Mouse (Mus musculus) liver, adult 2 months (tissue): ENCODE measurements at regions not wholly inside any gene's neighbourhood (a gene's known extent, or its start where the extent isn't known, plus 50 kb on each side); places are given as distances from the start of the nearest gene placed in this dataset.

Experiments
- CTCF ChIP-seq: fragments of 200-500 bp; IDR thresholded peaks from 2 replicates; pipeline ENCODE4 v1.5.1; 2011; ENCODE audit warnings: low read depth, low read length, control low read depth
- POLR2A ChIP-seq: fragments of 200-500 bp; IDR thresholded peaks from 2 replicates; pipeline ENCODE4 v1.6.1; 2011; ENCODE audit warnings: low read length, control low read depth; ENCODE audit not compliant: insufficient read depth; ENCODE audit errors: extremely low read depth

GRCm38 (mm10) chr7:70536046-70536445, 169.5 kb upstream of the Nr2f2 start:
- TF ChIP-seq CTCF (no peak), POLR2A (no peak)
